ENCODE assay signal across 8 mouse cellular contexts in the genomic region with DNA sequence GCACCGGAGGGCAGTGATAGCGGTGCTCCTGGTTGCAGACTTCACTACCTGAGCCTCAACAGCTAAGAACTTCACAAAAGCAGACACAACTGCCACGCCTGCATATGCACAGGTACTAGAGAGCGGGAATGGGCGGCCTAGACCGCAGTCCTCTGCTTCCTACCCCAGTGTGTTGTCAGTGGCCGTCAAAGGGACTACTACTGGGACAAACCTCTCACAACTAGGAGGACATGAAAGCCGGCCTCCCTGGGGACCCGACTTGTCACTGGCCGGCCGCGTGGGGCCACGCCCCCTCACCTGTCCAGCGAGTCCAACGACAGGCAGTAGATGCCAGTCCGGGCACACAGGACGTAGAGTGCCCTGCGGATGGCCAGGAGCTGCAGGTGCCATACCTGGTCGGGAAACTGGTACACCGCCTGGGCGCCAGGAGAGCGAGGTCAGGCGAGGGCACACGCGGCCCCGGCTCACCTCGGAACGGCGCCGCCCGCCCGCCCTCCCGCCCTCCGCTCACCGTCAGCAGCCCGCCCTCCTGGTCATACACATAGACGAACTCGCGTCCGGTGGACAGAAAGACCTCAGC. TPM values are rescaled to one million over a fixed set of nuclear protein-coding genes. Genes with fewer than 3 reads are reported as not detected.
DNase-seq lines count a peak whose midpoint lies in the region; ATAC-seq lines count a peak whose summit lies in the region.

No protein-coding gene starts in this region.

- 0 out of 2 replicates have a peak, but pooled peaks have one; percentile 16 for ATAC-seq in heart, embryonic 13.5 days (ENCODE audit: extremely low read depth, insufficient number of reproducible peaks, low FRiP score, low TSS enrichment)

- H3K9ac ChIP-seq in heart, embryonic 13.5 days, result peak overlapping the region; percentile 93

- peaks cover 74% of the 10 kb centered on the region for H3K4me1 ChIP-seq in heart, embryonic 13.5 days

- H3K27ac ChIP-seq in heart, embryonic 13.5 days (replicated peaks), result peak overlapping the region; percentile 69
- no peak overlapping the region for H3K27ac ChIP-seq in macrophage

- peak; percentile 44 for DNase-seq in ovary, postnatal 36 days (ENCODE audit: low spot score)
- DNase-seq in ovary, postnatal 14 days (ENCODE audit: low spot score), result no peak
- peak; percentile 64 to 71 for DNase-seq in cerebellum, postnatal 14 days
- peak; percentile 83 for DNase-seq in kidney, postnatal 14 days
- peak; percentile 19 to 47 for DNase-seq in spleen, postnatal 36 days (ENCODE audit: low spot score in 2 of 2)
- DNase-seq in ovary, postnatal 10 days (ENCODE audit: low spot score), result no peak

- peaks cover 76% of the 10 kb centered on the region for H3K36me3 ChIP-seq in heart, embryonic 13.5 days
- H3K36me3 ChIP-seq in macrophage (ENCODE audit: inconsistent target), result peaks cover 38% of the 10 kb centered on the region

- peak overlapping the region; percentile 93 for H3K4me2 ChIP-seq in heart, embryonic 13.5 days

- no peaks in the 10 kb centered on the region for H3K9me3 ChIP-seq in heart, embryonic 13.5 days

- 4% methylated on average over 31 of the region's 40 CpGs for WGBS in heart, embryonic 13.5 days
- WGBS in macrophage (ENCODE audit: missing documents), result 3% methylated on average over 39 of the region's 40 CpGs

- no peaks in the 10 kb centered on the region for H3K27me3 ChIP-seq in heart, embryonic 13.5 days (replicated peaks)

- H3K79me2 ChIP-seq in macrophage (ENCODE audit: inconsistent target), result no peaks in the 10 kb centered on the region

- H3K4me3 ChIP-seq in heart, embryonic 13.5 days, result peak overlapping the region; percentile 90
- H3K4me3 ChIP-seq in macrophage (ENCODE audit: inconsistent target), result peak overlapping the region; percentile 50

RNA-seq across cellular contexts. Expression of a gene that starts 0.4 kb away (rescaled TPM):
- 29.1 and 33.5 TPM in 2 replicates for polyA plus RNA-seq in heart, embryonic 13.5 days (2015; fragmentation: Nextera tagmentation; extraction: Ambion mirVana)
- total RNA-seq in macrophage (2018; cell fraction: chromatin; rRNA removed), result 10 to 100 TPM in 23 of 26 experiments, 1 to 10 TPM in 3; 6.6 to 35.2 (median 16.2) TPM
- 10 to 100 TPM in 3 of 26 experiments, 1 to 10 TPM in 23; 3.4 to 11.0 (median 5.7) TPM for total RNA-seq in macrophage (2018; cell fraction: cytosol; rRNA removed)
- total RNA-seq in macrophage (2018; cell fraction: nucleus; rRNA removed), result 10 to 100 TPM in 15 of 26 experiments, 1 to 10 TPM in 11; 5.9 to 26.0 (median 11.5) TPM
- polyA plus RNA-seq in macrophage (2018), result 3.8 to 8.1 TPM (median 6.3 TPM) in 3 replicates

RNA-seq across cellular contexts. Expression of a gene that starts 16.8 kb away (rescaled TPM):
- polyA plus RNA-seq in heart, embryonic 13.5 days (2015; fragmentation: Nextera tagmentation; extraction: Ambion mirVana), result 0.31 and 0.50 TPM in 2 replicates
- total RNA-seq in macrophage (2018; cell fraction: chromatin; rRNA removed), result under 1 TPM in 1 of 26 experiments, not detected in 25; 0.49 TPM
- total RNA-seq in macrophage (2018; cell fraction: cytosol; rRNA removed), result under 1 TPM in 1 of 26 experiments, not detected in 25; 0.16 TPM
- total RNA-seq in macrophage (2018; cell fraction: nucleus; rRNA removed), result not detected
- polyA plus RNA-seq in macrophage (2018), result not detected in 3 replicates

RNA-seq across cellular contexts. Expression of a gene that starts 29.8 kb away (rescaled TPM):
- 1,234 and 1,290 TPM in 2 replicates for polyA plus RNA-seq in heart, embryonic 13.5 days (2015; fragmentation: Nextera tagmentation; extraction: Ambion mirVana)
- 1,000 to 10,000 TPM in 2 of 26 experiments, 100 to 1,000 TPM in 24; 287 to 1,531 (median 530) TPM for total RNA-seq in macrophage (2018; cell fraction: chromatin; rRNA removed)
- total RNA-seq in macrophage (2018; cell fraction: cytosol; rRNA removed), result 1,000 to 10,000 TPM; 1,610 to 3,491 (median 2,081) TPM
- total RNA-seq in macrophage (2018; cell fraction: nucleus; rRNA removed), result 1,000 to 10,000 TPM in 17 of 26 experiments, 100 to 1,000 TPM in 9; 698 to 2,123 (median 1,142) TPM
- polyA plus RNA-seq in macrophage (2018), result 1,569 to 2,966 TPM (median 1,773 TPM) in 3 replicates

RNA-seq across cellular contexts. Expression of a gene that starts 59.4 kb away (rescaled TPM):
- polyA plus RNA-seq in heart, embryonic 13.5 days (2015; fragmentation: Nextera tagmentation; extraction: Ambion mirVana), result 28.2 and 28.3 TPM in 2 replicates
- 100 to 1,000 TPM in 14 of 26 experiments, 10 to 100 TPM in 12; 61.9 to 142 (median 103) TPM for total RNA-seq in macrophage (2018; cell fraction: chromatin; rRNA removed)
- total RNA-seq in macrophage (2018; cell fraction: cytosol; rRNA removed), result 10 to 100 TPM; 40.4 to 70.5 (median 50.8) TPM
- total RNA-seq in macrophage (2018; cell fraction: nucleus; rRNA removed), result 10 to 100 TPM; 53.0 to 98.7 (median 73.3) TPM
- 38.6 to 47.8 TPM (median 45.8 TPM) in 3 replicates for polyA plus RNA-seq in macrophage (2018)

Comparison
In these comparisons a context has a peak if more than half of its experiments do, and no peak if none do; other contexts are left out.
1. DNase-seq: peak in ovary, postnatal 36 days (single experiment), cerebellum, postnatal 14 days (2 of 2), kidney, postnatal 14 days (single experiment) and spleen, postnatal 36 days (2 of 2); none in ovary, postnatal 14 days (single experiment) and ovary, postnatal 10 days (single experiment).